Mouse (Mus musculus) cerebellum, postnatal 14 days (tissue): ENCODE results near the gene Pheta2.

ENCODE experiments used
- DNase-seq, 2 experiments: peaks; one replicate each; pipeline ENCODE4 v3.0.0; 2021; ENCODE audit warnings: mixed read lengths in 2 of 2

Pheta2 gene

DNA sequence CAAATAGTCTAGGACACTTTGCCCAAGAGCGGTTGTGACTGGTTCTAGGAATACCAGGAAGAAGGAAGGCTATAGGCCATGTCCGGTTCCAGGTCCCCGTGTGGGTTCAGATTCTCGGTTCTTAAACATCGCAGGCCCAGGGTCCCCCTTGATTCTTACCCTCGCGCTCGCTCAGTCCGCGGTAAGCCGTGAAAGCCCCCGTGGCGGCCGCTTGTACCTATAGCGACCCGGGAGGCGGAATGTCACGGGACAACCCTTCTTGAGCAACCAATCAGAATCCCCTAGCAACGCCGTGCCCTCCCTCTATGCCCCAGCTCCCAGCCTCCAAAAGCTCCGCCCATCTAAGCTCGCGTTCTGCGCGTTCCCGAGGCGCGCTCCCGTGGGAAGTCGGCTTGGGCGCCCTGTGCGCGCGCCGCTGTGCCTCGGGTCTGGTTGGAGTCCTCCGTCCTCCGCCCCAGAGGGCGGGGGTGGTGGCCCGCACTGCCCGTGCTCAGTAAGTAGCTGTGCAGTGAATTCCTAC, at the start of gene Pheta2, which contains the start of the genes Naga and Smdt1:
Gene Pheta2, plus strand, starts transcription at position 350 of the 520 bp plus-strand sequence.
Gene Naga, minus strand, starts transcription at position 333 of the 520 bp plus-strand sequence.
Gene Smdt1, plus strand, starts transcription at position 367 of the 520 bp plus-strand sequence.
- peak; percentile 97 to 98 for DNase-seq

DNA sequence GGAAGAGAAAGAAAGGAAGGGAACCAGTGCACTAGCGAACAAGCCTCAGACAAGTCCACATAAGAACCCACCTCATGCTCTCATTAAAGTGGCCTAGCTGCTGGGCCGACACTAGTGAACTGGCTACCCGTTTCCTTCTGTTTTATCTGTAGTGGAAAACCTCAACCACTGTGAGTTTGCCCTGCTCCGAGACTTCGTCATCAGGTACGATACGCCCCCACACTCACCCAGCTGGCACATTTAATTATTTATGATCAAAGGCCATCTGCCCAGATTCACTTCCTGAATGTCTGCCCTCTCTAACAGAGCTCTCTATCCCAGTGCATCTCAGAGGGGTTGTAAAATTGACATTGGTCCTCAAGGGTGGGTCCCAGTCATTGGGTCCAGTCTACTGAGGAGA, 48.5 kb upstream of the Pheta2 start:
- DNase-seq = no peak

- no peak for DNase-seq
These were observed 45.9 kb upstream of the Pheta2 start for GRCm38 (mm10) chr15:82292851-82293250.

DNA sequence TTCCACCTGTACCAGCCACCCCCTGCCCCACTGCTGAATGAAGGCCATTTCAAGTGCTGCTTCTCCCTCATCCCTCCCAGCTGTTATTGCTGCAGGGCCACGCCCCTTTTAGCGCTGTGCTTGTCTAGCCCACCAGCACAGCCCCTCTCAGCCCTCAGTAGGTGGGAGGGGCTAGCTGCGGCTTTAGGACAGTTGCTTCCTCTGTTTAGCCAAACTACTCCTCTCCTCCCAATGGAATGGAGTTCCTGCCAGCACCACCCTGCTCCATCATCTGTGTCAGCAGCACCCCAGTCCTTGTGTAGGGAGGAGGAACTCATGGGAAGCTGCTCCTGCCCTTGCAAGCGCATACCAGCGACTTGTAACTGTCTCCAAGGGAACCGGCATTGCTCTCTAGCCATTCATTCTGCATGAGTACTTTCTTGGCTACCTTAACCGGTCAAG, 45.5 kb upstream of the Pheta2 start:
- peak; percentile 40 to 41 for DNase-seq

- peak; percentile 60 to 64 for DNase-seq
These were observed 44.7 kb upstream of the Pheta2 start for GRCm38 (mm10) chr15:82294059-82294458.

DNA sequence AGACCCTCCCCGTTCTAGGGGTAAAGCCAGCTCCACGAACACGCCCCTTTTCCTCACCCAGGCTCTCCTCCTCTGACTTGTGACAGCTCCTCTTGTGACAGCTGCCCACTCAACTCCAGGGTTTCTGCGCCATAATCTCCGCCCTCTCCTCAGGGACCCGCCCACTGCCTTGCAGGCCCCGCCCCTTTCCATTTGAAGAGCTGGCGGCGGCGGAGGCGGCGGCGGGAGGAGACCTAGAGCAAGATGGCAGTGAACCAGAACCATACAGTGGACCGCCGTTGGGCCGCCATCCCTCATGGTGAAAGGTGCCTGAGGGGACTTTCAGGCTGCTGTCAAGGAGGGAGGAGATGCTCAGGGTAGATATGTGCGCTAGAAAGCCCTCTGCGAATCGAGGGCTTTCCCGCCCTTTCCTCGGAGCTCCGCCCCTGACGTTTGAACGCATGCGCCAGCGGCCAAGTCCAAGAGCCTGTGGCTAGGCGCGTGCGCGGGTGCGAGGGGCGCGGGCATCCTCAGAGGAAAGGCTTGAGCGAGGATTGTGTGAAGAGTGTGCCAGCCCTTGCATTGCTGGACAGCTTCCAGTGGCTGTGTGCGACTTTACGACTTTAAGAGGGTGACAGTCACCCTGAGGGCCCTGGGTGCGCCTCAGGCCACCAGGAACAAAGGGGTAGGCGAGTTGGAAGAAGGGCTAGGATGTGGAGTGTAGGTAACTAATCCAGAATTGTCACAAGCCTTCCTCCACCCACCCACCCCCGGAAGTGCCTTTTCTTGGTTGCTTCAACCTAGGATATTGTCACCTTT, 39.8 kb upstream of the Pheta2 start, which contains the start of gene Wbp2nl:
Gene Wbp2nl, plus strand, starts transcription at position 191 of the 798 bp plus-strand sequence.
- DNase-seq = peak; percentile 30 to 34

GRCm38 (mm10) chr15:82307107-82307506, 31.6 kb upstream of the Pheta2 start:
- DNase-seq = no peak

DNA sequence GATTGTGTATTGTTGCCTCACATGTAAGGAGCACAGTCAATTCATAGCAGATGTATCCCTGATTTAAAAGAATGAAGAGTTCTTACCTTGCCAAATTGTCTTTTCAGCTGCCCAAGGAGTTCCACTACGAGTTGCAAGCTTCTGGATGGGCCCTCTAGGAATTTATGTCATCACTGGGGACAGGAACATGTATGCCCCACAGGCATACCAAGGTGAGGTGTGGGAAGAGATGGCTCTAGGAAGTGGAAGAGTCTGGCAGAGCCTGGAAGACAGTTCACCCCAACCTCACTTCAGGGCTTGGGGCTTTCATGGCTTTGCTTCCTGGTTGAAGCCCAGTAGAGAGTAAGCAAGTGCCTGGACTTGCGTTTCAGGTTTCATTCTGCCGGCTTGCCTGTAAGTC, 30.3 kb upstream of the Pheta2 start:
- DNase-seq = no peak

DNA sequence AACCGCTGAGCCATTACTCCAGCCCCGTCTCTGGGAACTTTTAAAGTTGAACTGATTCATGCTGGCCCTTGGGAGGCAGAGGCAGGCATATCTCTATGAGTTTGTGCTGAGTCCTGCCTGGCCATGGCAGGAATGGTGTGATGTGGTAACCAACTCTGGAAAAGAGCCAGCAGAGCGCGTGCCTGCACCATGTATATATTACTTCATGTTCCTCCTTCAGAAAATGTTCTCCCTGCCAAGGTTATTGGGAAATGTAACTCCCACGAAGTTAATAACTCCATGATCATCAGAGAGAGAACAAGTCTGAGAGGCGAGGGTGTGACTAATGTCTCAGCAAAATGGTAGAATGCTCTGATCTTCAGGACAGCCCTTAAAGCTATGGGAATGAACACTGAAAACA, 20.9 kb upstream of the Pheta2 start:
- DNase-seq = no peak

DNA sequence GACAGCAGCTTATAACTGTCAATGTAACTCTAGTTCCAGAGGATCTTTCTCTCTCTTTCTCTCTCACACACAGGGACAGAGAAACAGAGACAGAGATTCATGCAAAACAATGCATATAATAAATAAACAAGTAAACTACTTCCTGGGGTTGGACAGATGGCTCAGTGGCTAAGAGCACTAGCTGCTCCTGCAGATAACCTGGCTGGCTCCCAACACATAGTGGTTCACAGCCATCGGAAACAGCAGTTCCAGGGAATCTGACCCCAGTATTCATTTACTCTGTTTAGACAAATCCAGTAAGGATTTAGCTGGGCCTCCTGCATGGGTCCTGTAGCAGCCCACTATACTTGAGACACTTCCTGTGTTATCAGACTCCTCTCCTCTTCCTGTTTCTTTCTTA, 19.1 kb upstream of the Pheta2 start:
- peak in 1 of 2 experiments; percentile 56 for DNase-seq

DNA sequence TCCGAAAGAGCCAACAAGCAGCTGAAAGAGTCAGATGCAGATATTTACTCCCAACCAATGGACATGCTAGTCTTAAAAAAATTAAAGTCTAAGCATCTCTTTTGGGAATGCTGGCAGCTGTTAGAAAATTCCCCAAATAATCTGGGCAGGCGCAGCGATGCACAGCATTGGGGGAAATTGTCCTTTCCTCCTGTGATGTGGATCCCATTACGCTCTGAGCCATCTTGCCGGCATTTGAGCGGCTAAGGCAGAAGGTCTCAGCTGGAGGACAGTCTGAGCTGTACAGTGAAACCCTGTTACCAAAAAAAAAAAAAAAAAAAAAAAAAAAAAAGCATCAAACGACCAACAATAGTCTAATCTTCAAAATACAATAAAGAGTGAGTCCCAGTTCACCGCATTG, 16.5 kb upstream of the Pheta2 start:
- DNase-seq = no peak

- no peak for DNase-seq
These were observed 13.4 kb upstream of the Pheta2 start for GRCm38 (mm10) chr15:82325382-82325781.

GRCm38 (mm10) chr15:82335194-82335593, 3.5 kb upstream of the Pheta2 start:
- no peak for DNase-seq

DNA sequence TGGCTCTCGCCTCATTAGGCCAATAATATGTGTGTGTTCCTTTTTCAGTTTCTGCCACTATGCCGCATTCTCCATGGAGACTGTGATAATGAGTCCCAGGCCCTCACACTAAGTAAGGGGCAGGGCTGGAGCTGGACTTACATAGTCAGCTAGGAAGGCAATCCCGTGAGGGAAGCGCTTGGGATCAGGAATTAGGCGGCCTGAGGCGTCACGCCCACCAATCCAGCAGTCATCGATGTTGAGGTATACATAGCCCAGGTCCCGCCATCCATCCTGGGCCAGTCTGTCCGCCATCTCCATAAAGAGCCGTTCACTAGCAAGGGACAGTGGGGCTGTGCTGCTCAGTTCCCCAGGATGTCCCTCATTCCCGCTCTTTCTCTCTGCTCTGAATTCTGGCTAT, 2.1 kb upstream of the Pheta2 start:
- DNase-seq = no peak

- DNase-seq = no peak
These were observed 867 bp upstream of the Pheta2 start for GRCm38 (mm10) chr15:82337875-82338274.

DNA sequence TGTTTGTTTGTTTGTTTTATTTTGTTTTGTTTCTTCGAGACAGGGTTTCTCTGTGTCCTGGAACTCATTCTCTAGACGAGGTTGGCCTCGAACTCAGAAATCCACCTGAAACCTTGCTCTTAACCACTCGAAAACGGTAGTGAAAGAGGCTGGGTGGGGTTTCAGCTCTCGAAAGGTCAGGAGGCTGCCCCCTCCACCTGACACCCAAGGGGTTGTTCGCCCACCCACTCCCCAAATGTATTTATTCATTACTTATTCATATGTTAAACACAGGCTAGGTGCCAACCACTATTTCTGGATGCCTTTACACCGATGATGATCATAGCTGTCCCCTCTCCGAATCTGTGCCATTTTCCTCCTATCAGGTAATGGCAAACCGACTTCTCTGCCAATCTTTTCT, 408 bp downstream of the Pheta2 start:
- DNase-seq = no peak

DNA sequence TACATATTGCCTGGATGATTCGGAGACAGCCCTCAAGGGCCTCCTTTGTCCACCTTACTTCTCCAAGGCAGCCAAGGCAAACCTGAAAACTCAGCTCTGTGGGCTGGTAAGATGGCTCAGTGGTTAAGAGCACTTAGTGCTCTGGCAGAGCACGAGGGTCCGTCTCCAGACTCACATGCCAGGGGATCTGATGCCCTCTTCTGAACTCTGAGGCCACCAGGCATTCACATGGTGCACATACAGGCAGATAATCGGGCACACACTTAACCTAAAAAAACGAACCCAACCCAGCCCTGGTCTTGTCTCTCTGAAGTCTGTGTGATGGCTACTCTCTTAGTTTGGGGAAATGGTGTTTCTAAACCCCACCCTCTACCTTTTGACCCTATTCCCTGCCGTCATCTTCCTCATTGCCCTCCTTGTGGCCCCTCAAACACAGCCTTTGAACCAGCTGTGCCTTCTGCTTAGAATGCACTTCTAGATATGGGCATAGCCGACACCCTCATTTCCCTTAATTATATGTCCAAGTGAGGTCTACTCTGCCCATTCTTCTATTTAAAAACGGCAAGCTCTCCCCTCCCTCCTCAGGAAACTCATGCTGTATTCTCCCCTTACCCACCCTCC, 1.0 kb downstream of the Pheta2 start:
- no peak for DNase-seq

- DNase-seq = no peak
These were observed 1.8 kb downstream of the Pheta2 start for GRCm38 (mm10) chr15:82340414-82341035.

GRCm38 (mm10) chr15:82341036-82341501, 2.3 kb downstream of the Pheta2 start:
- DNase-seq = no peak

DNA sequence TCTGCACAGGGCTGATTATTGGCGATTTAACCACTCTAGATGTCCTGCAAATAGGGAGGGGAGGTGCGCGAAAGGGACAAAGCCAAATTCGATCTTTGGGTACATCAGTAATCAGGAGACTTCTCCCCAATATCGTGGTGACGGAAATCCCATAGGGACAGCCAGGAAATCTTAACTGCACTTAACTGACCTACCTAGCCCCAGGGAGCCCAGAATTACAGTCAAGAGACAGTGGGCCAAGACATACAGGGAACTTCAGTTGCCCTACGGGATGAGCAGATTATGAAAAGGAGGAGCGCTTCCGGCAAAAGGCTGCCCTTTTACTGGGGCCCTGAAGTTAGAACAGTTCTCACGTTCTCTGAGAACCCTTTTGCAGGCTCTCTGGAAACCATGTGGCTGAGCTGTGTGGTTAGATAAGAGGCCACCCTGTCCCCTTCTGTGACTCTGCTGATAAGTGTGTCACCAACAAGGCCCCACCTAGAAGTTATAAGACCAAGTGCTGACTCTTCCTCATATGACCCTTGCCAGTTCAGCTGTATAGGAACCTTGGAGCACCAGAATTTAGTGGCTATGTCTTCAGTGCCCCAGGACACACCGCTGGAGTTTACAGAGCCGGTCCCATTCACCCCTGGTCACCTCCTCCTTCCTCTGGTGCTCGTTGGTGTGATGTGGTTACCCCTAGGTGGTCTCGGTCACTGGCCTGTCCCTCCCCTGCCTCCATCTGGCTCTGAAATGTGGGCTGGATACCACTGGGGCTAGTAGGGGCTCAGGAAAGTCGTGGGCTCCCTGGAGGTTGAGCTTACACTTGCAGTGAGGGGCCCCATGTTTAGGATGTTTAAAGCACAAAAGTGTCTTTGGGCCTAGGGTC, 3.2 kb downstream of the Pheta2 start:
- DNase-seq = no peak

DNA sequence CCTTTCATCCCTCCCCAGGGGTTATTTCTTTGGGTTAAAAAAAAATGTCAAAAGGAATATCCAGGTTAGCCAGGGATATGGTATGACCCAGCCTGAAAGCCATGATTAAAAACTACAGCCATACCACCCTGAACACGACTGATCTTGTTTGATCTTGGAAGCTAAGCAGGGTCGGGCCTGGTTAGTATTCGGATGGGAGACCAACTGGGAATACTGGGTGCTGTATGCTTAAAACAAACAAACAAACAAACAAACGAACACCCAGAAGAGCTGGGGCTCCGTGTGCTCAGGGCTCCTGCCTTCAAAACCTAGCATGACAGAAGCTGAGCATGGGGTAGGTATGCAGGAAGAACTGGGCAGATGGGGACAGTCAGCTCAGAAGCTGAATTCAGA, 3.8 kb downstream of the Pheta2 start:
- DNase-seq = no peak
